Comparison of ENCODE assay signal across 10 mouse cellular contexts in genomic region chr2:126360688-126361087, GRCm38 (mm10).
A peak's percentile ranks its signal among the peaks of the same experiment; 100 is the strongest.
DNase-seq lines count a peak whose midpoint lies in the region; ATAC-seq lines count a peak whose summit lies in the region.
"Had no signal": no experiment of that assay in that cellular context is flagged by ENCODE, and none has a peak within 500 bp of the region (broad histone marks: within the 10 kb centered on the region; RNA-seq: fewer than 3 reads in every experiment).

No protein-coding gene starts in this region.

- H3K9me3 ChIP-seq in embryonic facial prominence, embryonic 15.5 days (replicated peaks): no peaks in the 10 kb centered on the region
- no peaks in the 10 kb centered on the region for H3K9me3 ChIP-seq in lung, embryonic 16.5 days (ENCODE audit: control insufficient read depth, low read length)
- H3K9me3 ChIP-seq: liver, embryonic 13.5 days had no signal

- no peaks in the 10 kb centered on the region for H3K36me3 ChIP-seq in embryonic facial prominence, embryonic 15.5 days
- no peaks in the 10 kb centered on the region for H3K36me3 ChIP-seq in lung, embryonic 16.5 days (ENCODE audit: control insufficient read depth, insufficient read depth, low read length)
- H3K36me3 ChIP-seq: liver, embryonic 13.5 days had no signal

- intact Hi-C loops in heart, postnatal 14 days (cut with DNase I): loop anchor here (5.0 to 10.0 kb wide), 4 partner anchors 136 to 696 kb away; no protein-coding TSS in a partner anchor

- no peaks in the 10 kb centered on the region for H3K27me3 ChIP-seq in embryonic facial prominence, embryonic 15.5 days
- H3K27me3 ChIP-seq in lung, embryonic 16.5 days (ENCODE audit: control insufficient read depth, insufficient read depth, low read depth, low read length): no peaks in the 10 kb centered on the region
- H3K27me3 ChIP-seq: liver, embryonic 13.5 days had no signal

- peak overlapping the region; percentile 84 for H3K27ac ChIP-seq in embryonic facial prominence, embryonic 15.5 days (replicated peaks)
- peak overlapping the region; percentile 58 for H3K27ac ChIP-seq in lung, embryonic 16.5 days (ENCODE audit: low read length)

- peak; percentile 19 for DNase-seq in embryo, embryonic 10 days (ENCODE audit: low spot score)
- no peak for DNase-seq in embryo, embryonic 9.5 days (ENCODE audit: extremely low spot score)
- peak; percentile 39 to 57 for DNase-seq in heart, postnatal 14 days
- DNase-seq in adrenal gland, postnatal 25 days: no peak
- DNase-seq in c-Kit-positive CD71-positive TER-119-positive erythroid progenitor cells, embryonic 14.5 days (ENCODE audit: low spot score): no peak
- DNase-seq in frontal cortex, postnatal 14 days (ENCODE audit: low spot score in 2 of 2): no peak
- DNase-seq: liver, embryonic 13.5 days; right cerebral cortex, postnatal 25 days had no signal

- H3K4me2 ChIP-seq in embryonic facial prominence, embryonic 15.5 days (replicated peaks): peak overlapping the region; percentile 18
- 0 out of 2 replicates have a peak overlapping the region, but pooled peaks have one; percentile 1 for H3K4me2 ChIP-seq in lung, embryonic 16.5 days (ENCODE audit: low read depth, low read length)
- H3K4me2 ChIP-seq: liver, embryonic 13.5 days had no signal

- H3K4me3 ChIP-seq in embryonic facial prominence, embryonic 15.5 days (replicated peaks): no peak overlapping the region
- no peak overlapping the region for H3K4me3 ChIP-seq in lung, embryonic 16.5 days (ENCODE audit: low read length)
- H3K4me3 ChIP-seq: liver, embryonic 13.5 days had no signal

- peak; percentile 80 for ATAC-seq in embryonic facial prominence, embryonic 15.5 days (ENCODE audit: insufficient number of reproducible peaks, low FRiP score, low TSS enrichment, low read depth)
- peak; percentile 62; the same call in 1 of the 2 replicates for ATAC-seq in lung, embryonic 16.5 days (ENCODE audit: low read depth)

- no peak overlapping the region for H3K9ac ChIP-seq in embryonic facial prominence, embryonic 15.5 days
- H3K9ac ChIP-seq in lung, embryonic 16.5 days (ENCODE audit: low read length): no peak overlapping the region
- H3K9ac ChIP-seq: liver, embryonic 13.5 days had no signal

- 23% methylated on average over 6 of the region's 6 CpGs for WGBS in embryonic facial prominence, embryonic 15.5 days
- 40% methylated on average over 6 of the region's 6 CpGs for WGBS in lung, embryonic 16.5 days

- peaks cover 37% of the 10 kb centered on the region for H3K4me1 ChIP-seq in embryonic facial prominence, embryonic 15.5 days
- H3K4me1 ChIP-seq in lung, embryonic 16.5 days (replicated peaks; ENCODE audit: control insufficient read depth, insufficient read depth, low read length): peaks cover 13% of the 10 kb centered on the region

Comparison
In these comparisons a context has a peak if more than half of its experiments do, and no peak if none do; other contexts are left out.
1. DNase-seq: peak in embryo, embryonic 10 days (single experiment) and heart, postnatal 14 days (2 of 2); none in embryo, embryonic 9.5 days (single experiment), adrenal gland, postnatal 25 days (single experiment), c-Kit-positive CD71-positive TER-119-positive erythroid progenitor cells, embryonic 14.5 days (single experiment) and frontal cortex, postnatal 14 days (0 of 2).